Mouse (Mus musculus) midbrain, embryonic 14.5 days (tissue): ENCODE measurements around the gene Tbcel. TPM values are rescaled to one million over a fixed set of nuclear protein-coding genes. Genes with fewer than 3 reads are reported as not detected.

Experiments used
- ATAC-seq: fragments of 200-750 bp; cut with Nextera tagmentation; 2 replicates; pipeline ENCODE4 v1.8.0; 2017; ENCODE audit warnings: moderate number of reproducible peaks, moderate library complexity; ENCODE audit not compliant: low FRiP score, low TSS enrichment
- DNase-seq: peaks from one replicate; pipeline ENCODE4 v3.0.0-alpha.2; 2015
- H3K27ac ChIP-seq: fragments of 300-500 bp; sonication (generic); replicated peaks from 2 replicates; pipeline ENCODE4 v1.5.1; 2014; ENCODE audit warnings: mild to moderate bottlenecking, low read depth, low read length, moderate library complexity
- H3K27me3 ChIP-seq: fragments of 300-500 bp; sonication (generic); 2 replicates; pipeline ENCODE4 v1.6.1; 2014; ENCODE audit warnings: low read length, control low read depth, mixed read lengths; ENCODE audit not compliant: control insufficient read depth, insufficient read depth
- H3K36me3 ChIP-seq: fragments of 300-500 bp; sonication (generic); 2 replicates; pipeline ENCODE4 v1.6.1; 2014; ENCODE audit warnings: low read length, control low read depth; ENCODE audit not compliant: control insufficient read depth, insufficient read depth
- H3K4me1 ChIP-seq: fragments of 300-500 bp; sonication (generic); 2 replicates; pipeline ENCODE4 v1.6.1; 2014; ENCODE audit warnings: mild to moderate bottlenecking, antibody characterized with exemption, low read length, control low read depth; ENCODE audit not compliant: control insufficient read depth, insufficient read depth
- H3K4me2 ChIP-seq: fragments of 300-500 bp; sonication (generic); 2 replicates; pipeline ENCODE4 v1.6.1; 2014; ENCODE audit warnings: mild to moderate bottlenecking, low read length, moderate library complexity
- H3K4me3 ChIP-seq: fragments of 300-500 bp; sonication (generic); replicated peaks from 2 replicates; pipeline ENCODE4 v1.5.1; 2014; ENCODE audit warnings: low read depth, low read length
- H3K9ac ChIP-seq: fragments of 300-500 bp; sonication (generic); replicated peaks from 2 replicates; pipeline ENCODE4 v1.6.1; 2014; ENCODE audit warnings: mild to moderate bottlenecking, low read length, moderate library complexity
- H3K9me3 ChIP-seq: fragments of 300-500 bp; sonication (generic); 2 replicates; pipeline ENCODE4 v1.6.1; 2016; ENCODE audit warnings: low read length, control low read depth, mixed read lengths; ENCODE audit not compliant: control insufficient read depth
- WGBS: fragments of 180-500 bp; shearing (Covaris S2); extraction: QIAGEN DNeasy Blood & Tissue Kit; methylation state at CpG from one replicate; pipeline ENCODE4 v1.1.7; 2014; 5-methylcytosine and 5-hydroxymethylcytosine counted together
- polyA plus RNA-seq: library from polyadenylated mRNA; unstranded; fragments of >200 nt; fragmentation: Nextera tagmentation; extraction: Ambion mirVana; gene quantifications from 2 replicates; pipeline ENCODE4 v1.2.1, GENCODE M21; 2014

Tbcel gene
- polyA plus RNA-seq, 1 experiment from 2014 or later, result 6.6 TPM

DNA sequence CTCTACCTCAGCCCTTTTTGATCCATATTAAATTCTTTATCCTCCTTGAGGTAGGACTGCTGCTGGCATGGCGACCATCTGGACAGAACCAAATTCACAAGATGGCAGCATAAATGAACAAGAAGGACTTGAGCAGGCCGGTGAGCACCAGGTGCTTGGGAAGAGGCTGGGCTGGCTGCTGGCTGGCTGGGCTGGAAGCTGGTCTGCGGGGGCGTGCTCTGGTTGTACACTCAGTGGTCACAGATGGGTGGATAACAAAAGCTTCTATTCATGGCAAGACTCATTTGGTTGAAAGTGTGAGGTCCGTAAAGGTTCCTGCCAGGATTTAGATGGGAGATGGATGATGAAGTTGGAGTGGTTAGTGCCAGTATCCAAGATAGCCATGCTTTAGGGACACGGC lies 106.1 kb downstream of the Tbcel start:
- no peak overlapping the region for H3K4me3 ChIP-seq
- DNase-seq (no peak), ATAC-seq (no peak)
- H3K9ac ChIP-seq, result no peak overlapping the region
- H3K36me3 ChIP-seq, result no peaks in the 10 kb centered on the region
- H3K27ac ChIP-seq, result no peak overlapping the region
- H3K9me3 ChIP-seq, result no peaks in the 10 kb centered on the region
- 62% methylated on average over 6 of the region's 6 CpGs for WGBS
- no peaks in the 10 kb centered on the region for H3K27me3 ChIP-seq
- H3K4me2 ChIP-seq, result no peak overlapping the region
- peaks cover 6% of the 10 kb centered on the region for H3K4me1 ChIP-seq

DNA sequence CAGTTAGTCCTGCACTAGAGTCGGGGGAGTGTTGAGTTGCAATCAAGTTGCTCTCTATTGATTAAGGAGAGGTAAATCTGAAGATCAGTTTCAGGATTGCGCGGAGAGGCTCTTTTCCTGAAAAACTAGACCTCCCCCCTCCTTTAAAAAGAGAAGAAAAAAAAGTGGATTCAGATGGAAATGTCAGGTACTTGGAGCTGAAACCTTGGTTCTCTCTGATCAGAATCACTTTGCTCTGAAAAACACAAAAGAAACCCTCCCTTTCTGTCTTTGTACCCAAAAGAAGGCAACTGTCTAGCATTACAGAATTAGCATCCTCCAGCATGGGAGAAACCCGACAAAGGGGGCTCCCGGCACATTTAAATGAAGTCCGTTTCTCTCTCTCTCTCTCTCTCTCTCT lies 107.8 kb downstream of the Tbcel start, which contains the start of gene Tecta:
TSS of gene Tecta (minus strand) at position 101 of the 400 bp plus-strand sequence.
- no peaks in the 10 kb centered on the region for H3K27me3 ChIP-seq
- WGBS, result 26% methylated on average over 6 of the region's 6 CpGs
- no peak for DNase-seq

DNA sequence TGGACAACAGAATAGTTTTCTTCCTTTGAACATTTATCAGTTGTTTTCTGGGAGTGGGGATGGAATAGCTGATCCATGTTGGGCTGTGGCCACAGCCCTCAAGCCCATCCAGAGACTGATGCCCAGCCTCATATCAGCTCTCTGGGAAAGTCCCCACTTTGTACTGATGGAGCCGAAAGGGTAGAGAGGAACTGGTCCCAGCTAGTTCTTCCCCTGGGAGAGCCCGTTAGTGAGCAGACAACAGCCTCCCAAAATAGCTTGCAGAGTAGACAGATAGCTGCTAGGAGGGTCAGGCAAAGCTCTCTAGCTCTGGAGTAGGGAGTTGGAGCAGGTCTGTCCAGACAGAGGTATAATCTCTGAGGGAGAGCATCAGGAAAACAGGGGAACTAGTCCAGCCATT lies 111.5 kb downstream of the Tbcel start:
- H3K9ac ChIP-seq, result no peak overlapping the region
- peaks cover 13% of the 10 kb centered on the region for H3K4me1 ChIP-seq
- no peak overlapping the region for H3K27ac ChIP-seq
- 83% methylated on average over 2 of the region's 2 CpGs for WGBS
- no peaks in the 10 kb centered on the region for H3K27me3 ChIP-seq
- no peaks in the 10 kb centered on the region for H3K36me3 ChIP-seq
- no peak overlapping the region for H3K4me3 ChIP-seq
- no peak for ATAC-seq
- no peaks in the 10 kb centered on the region for H3K9me3 ChIP-seq
- DNase-seq, result no peak
- H3K4me2 ChIP-seq, result no peak overlapping the region

More for the DNA sequence above, 107.8 kb downstream of the Tbcel start, which contains the start of gene Tecta:
- H3K4me2 ChIP-seq, result no peak within 1 kb of the TSS
- H3K27ac ChIP-seq, result no peak within 1 kb of the TSS
- H3K4me3 ChIP-seq, result no peak within 1 kb of the TSS
- no peak for ATAC-seq
- peaks cover 6% of the 10 kb centered on the region for H3K4me1 ChIP-seq
- H3K36me3 ChIP-seq, result no peaks in the 10 kb centered on the region
- H3K9me3 ChIP-seq, result no peaks in the 10 kb centered on the region
- no peak within 1 kb of the TSS for H3K9ac ChIP-seq

DNA sequence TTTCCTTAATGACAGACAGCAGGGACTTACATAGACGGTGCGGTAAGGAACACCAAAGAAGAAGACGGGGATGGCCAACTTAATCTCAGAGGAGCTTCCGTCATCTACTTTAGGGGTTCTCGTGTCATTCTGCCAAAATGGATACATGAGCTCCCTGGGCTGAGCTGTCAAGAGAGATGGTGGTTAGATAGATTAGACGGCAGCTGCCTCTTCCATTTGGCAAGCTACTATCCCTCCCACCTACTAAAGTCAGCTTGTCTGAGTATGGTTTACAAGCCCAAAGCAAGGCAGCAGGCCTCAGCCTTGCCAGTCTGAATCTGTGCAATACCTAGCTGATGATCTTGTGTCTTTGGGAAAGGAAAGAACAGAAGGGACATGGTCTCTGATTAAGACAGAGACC lies 112.7 kb downstream of the Tbcel start:
- Histone ChIP-seq H3K27me3 (no peaks in the 10 kb centered on the region), H3K9ac (no peak overlapping the region), H3K4me3 (no peak overlapping the region), H3K4me1 (peaks cover 13% of the 10 kb centered on the region), H3K27ac (no peak overlapping the region), H3K4me2 (no peak overlapping the region), H3K9me3 (no peaks in the 10 kb centered on the region), H3K36me3 (no peaks in the 10 kb centered on the region)
- WGBS, result 87% methylated on average over 6 of the region's 6 CpGs
- ATAC-seq (no peak), DNase-seq (no peak)

DNA sequence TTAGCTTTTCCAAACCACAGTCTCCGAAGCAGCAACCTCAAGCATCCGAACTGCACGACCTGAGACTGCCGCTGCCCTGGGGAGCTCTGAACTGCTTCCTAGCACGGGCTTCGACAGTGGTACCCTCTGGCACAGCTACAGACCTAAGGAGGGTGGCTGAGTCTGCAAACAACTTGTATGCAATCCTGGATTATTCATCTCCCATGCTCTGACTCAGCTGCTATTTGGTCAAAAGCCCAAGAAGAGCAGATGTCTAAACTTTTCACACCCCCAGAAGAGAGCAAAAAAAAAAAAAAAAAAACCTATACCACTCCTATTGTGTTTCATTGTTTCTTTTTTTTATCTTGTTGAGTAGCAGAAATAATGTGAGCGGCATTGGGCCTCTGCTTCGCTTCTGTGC lies 113.3 kb downstream of the Tbcel start:
- no peaks in the 10 kb centered on the region for H3K36me3 ChIP-seq
- peaks cover 8% of the 10 kb centered on the region for H3K4me1 ChIP-seq
- H3K27ac ChIP-seq, result no peak overlapping the region
- H3K9ac ChIP-seq, result no peak overlapping the region
- no peak overlapping the region for H3K4me2 ChIP-seq
- no peaks in the 10 kb centered on the region for H3K9me3 ChIP-seq
- WGBS, result 86% methylated on average over 8 of the region's 8 CpGs
- no peak for ATAC-seq
- no peak overlapping the region for H3K4me3 ChIP-seq
- no peaks in the 10 kb centered on the region for H3K27me3 ChIP-seq
- no peak for DNase-seq

DNA sequence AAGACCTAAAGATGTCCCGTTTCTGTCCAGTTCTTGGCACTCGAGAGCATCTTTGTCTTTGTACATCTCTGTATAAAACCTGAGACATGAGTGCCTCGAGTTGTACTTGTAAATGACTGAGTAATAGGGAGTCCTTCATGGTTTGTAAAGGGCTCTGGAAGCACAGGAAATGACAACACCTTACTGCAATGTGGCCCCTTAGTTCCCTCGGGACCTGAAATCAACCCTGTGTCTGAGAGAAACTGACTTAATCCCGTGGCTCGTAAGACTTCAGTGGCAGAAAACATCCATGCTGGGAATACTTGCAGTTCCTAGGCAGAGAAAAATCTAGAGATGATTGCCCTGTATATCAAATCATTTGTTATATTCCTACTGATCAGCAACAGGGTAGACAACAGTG lies 114.7 kb downstream of the Tbcel start:
- H3K9me3 ChIP-seq, result no peaks in the 10 kb centered on the region
- H3K4me1 ChIP-seq, result peaks cover 7% of the 10 kb centered on the region; the same call in 1 of the 2 replicates
- WGBS, result 71% methylated on average over 6 of the region's 6 CpGs
- no peak for ATAC-seq
- no peak overlapping the region for H3K27ac ChIP-seq
- H3K27me3 ChIP-seq, result no peaks in the 10 kb centered on the region
- no peak overlapping the region for H3K4me3 ChIP-seq
- H3K4me2 ChIP-seq, result no peak overlapping the region
- no peak for DNase-seq
- H3K36me3 ChIP-seq, result no peaks in the 10 kb centered on the region
- no peak overlapping the region for H3K9ac ChIP-seq

DNA sequence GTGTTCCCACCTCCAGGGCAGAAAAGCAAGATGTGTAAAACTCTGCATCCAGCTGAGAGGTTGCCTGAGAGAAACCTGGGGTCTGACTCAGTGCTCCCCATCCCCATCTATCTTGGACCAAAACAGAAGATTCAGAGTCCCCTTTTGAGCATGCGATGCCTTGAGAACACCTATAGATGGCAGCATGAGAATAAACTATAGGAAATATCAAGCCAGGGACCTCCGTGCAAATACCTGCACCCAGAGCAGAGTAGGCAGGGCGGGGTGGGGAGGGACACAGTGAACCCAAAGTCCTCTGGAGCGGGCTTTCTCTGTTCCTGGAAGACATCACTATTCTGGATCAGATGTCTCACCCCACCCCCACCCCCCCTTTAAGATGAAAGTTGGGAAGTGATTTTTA lies 119.1 kb downstream of the Tbcel start:
- Histone ChIP-seq H3K9me3 (no peaks in the 10 kb centered on the region), H3K9ac (no peak overlapping the region), H3K36me3 (no peaks in the 10 kb centered on the region), H3K4me3 (no peak overlapping the region), H3K4me2 (no peak overlapping the region), H3K4me1 (peaks cover 7% of the 10 kb centered on the region; the same call in 1 of the 2 replicates), H3K27ac (no peak overlapping the region), H3K27me3 (no peaks in the 10 kb centered on the region)
- DNase-seq (peak; percentile 70), ATAC-seq (no peak)
- 59% methylated on average over 4 of the region's 4 CpGs for WGBS

DNA sequence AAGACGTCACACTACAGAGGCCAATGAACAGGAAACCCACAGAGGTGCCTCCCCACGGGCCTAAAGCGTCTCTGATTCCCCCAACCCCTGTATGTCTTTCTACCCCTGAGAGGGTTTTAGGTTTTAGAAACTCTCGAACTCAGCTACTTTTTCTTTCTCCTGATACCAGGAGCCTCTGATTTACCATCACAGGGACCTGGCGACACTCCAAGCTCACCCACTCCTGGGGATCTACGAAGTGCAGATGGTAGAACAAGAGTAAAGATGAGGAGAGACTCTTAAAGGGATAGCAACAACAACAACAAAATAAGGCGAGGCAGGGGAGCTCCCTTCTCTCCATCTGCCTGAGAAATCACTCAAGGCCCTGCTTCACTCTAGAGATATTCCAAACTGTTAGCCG lies 120.6 kb downstream of the Tbcel start:
- Histone ChIP-seq H3K27ac (no peak overlapping the region), H3K4me2 (no peak overlapping the region), H3K9me3 (no peaks in the 10 kb centered on the region), H3K4me1 (peaks cover 12% of the 10 kb centered on the region; the same call in 1 of the 2 replicates), H3K36me3 (no peaks in the 10 kb centered on the region), H3K9ac (no peak overlapping the region), H3K4me3 (no peak overlapping the region), H3K27me3 (no peaks in the 10 kb centered on the region)
- no peak for DNase-seq
- 77% methylated on average over 8 of the region's 8 CpGs for WGBS
- no peak for ATAC-seq

DNA sequence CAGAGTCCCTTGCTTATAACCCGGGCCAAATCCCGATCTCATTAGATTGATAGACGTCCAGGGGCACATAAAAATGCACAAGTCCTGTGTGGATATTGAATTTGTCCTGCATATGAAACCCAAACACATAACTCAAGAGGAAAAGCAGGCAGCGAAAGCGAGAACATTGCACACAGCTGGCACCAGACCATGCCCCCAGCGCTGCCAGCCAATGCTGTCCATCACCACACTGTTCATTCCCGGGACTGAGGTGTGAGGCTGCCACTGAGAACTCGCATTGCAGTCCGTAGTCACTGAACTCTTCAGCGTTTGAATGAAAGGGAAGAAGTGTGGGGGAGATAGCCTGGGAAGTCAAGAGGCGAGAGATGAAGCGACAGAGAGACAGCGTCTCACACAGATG lies 122.0 kb downstream of the Tbcel start:
- Histone ChIP-seq H3K9ac (no peak overlapping the region), H3K9me3 (no peaks in the 10 kb centered on the region), H3K36me3 (no peaks in the 10 kb centered on the region), H3K4me3 (no peak overlapping the region), H3K27ac (no peak overlapping the region), H3K4me2 (no peak overlapping the region), H3K4me1 (0 out of 2 replicates have a peak, but pooled peaks cover 6% of the 10 kb centered on the region), H3K27me3 (no peaks in the 10 kb centered on the region)
- 84% methylated on average over 13 of the region's 13 CpGs for WGBS
- ATAC-seq (no peak), DNase-seq (no peak)
